Mouse (Mus musculus) midbrain, postnatal 0 days (tissue): Measurements from ENCODE around the gene Ryr2. TPM values are rescaled to one million over a fixed set of nuclear protein-coding genes. Genes with fewer than 3 reads are reported as not detected.

Source experiments
- ATAC-seq: fragments of 200-750 bp; cut with Nextera tagmentation; 2 replicates; pipeline ENCODE4 v1.8.0; 2017; ENCODE audit warnings: moderate number of reproducible peaks, mild to moderate bottlenecking, moderate TSS enrichment, moderate library complexity; ENCODE audit not compliant: low FRiP score
- DNase-seq: peaks from one replicate; pipeline ENCODE4 v3.0.0-alpha.2; 2015; ENCODE audit warnings: low spot score
- H3K27ac ChIP-seq: fragments of 300-500 bp; sonication (generic); 2 replicates; pipeline ENCODE4 v1.5.1; 2014; ENCODE audit warnings: low read depth, mild to moderate bottlenecking, low read length, mixed read lengths
- H3K27me3 ChIP-seq: fragments of 300-500 bp; sonication (generic); 2 replicates; pipeline ENCODE4 v1.6.1; 2014; ENCODE audit warnings: low read length, control low read depth, mixed read lengths; ENCODE audit not compliant: insufficient read depth
- H3K36me3 ChIP-seq: fragments of 300-500 bp; sonication (generic); 2 replicates; pipeline ENCODE4 v1.6.1; 2014; ENCODE audit warnings: low read length, control low read depth, mixed read lengths; ENCODE audit not compliant: insufficient read depth
- H3K4me1 ChIP-seq: fragments of 300-500 bp; sonication (generic); 2 replicates; pipeline ENCODE4 v1.6.1; 2014; ENCODE audit warnings: mild to moderate bottlenecking, control low read depth, antibody characterized with exemption, low read length, mixed read lengths; ENCODE audit not compliant: insufficient read depth
- H3K4me2 ChIP-seq: fragments of 300-500 bp; sonication (generic); 2 replicates; pipeline ENCODE4 v1.6.1; 2014; ENCODE audit warnings: low read depth, mild to moderate bottlenecking, low read length, mixed read lengths; ENCODE audit not compliant: poor library complexity, severe bottlenecking
- H3K4me3 ChIP-seq: fragments of 300-500 bp; sonication (generic); 2 replicates; pipeline ENCODE4 v1.5.1; 2014; ENCODE audit warnings: low read depth, mild to moderate bottlenecking, low read length, moderate library complexity
- H3K9ac ChIP-seq: fragments of 300-500 bp; sonication (generic); replicated peaks from 2 replicates; pipeline ENCODE4 v1.6.1; 2014; ENCODE audit warnings: mild to moderate bottlenecking, low read length, moderate library complexity, mixed read lengths; ENCODE audit not compliant: poor library complexity, severe bottlenecking
- H3K9me3 ChIP-seq: fragments of 300-500 bp; sonication (generic); 2 replicates; pipeline ENCODE4 v1.6.1; 2016; ENCODE audit warnings: low read length, control low read depth
- CTCF ChIP-seq: IDR thresholded peaks from 2 replicates; pipeline ENCODE4 v1.5.1; 2016; ENCODE audit warnings: antibody characterized with exemption, mild to moderate bottlenecking
- WGBS: fragments of 180-500 bp; shearing (Covaris S2); extraction: QIAGEN DNeasy Blood & Tissue Kit; methylation state at CpG from one replicate; pipeline ENCODE4 v1.1.7; 2014; 5-methylcytosine and 5-hydroxymethylcytosine counted together
- polyA plus RNA-seq: library from polyadenylated mRNA; unstranded; fragments of >200 nt; fragmentation: Nextera tagmentation; extraction: Ambion mirVana; gene quantifications from 2 replicates; pipeline ENCODE4 v1.2.1, GENCODE M21; 2015
- total RNA-seq: library from RNA; depleted of rRNA; stranded (reverse); fragments of >200 nt; gene quantifications from 2 replicates; pipeline ENCODE4 v1.2.3, GENCODE M21; 2014

The Ryr2 gene
- total and polyA plus RNA-seq, 2 experiments from 2014 or later = 3.5 to 22.5 TPM

DNA sequence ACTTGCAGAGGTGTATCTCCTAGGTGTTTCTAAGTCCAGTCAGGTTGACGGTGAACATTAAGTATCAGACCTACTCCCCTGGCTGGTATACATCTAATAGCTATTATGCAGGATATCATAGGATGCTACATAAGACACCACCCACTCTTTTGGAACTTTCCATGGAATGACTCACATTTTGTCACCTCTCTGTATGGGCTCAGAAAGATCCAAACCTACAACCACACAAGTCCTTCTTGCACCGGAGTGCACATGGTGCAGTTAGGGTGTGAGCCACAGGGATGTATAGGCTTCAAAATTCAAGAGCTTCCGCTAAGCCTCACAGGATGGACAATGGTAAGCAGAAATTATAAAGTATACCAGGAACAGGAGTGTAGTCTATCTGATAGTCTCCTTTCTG, 52.8 kb downstream of the Ryr2 start:
- Histone ChIP-seq H3K9ac (no peak overlapping the region), H3K4me3 (no peak overlapping the region), H3K27me3 (no peaks in the 10 kb centered on the region), H3K36me3 (no peaks in the 10 kb centered on the region), H3K27ac (no peak overlapping the region), H3K9me3 (no peaks in the 10 kb centered on the region), H3K4me1 (no peaks in the 10 kb centered on the region), H3K4me2 (no peak overlapping the region)
- TF ChIP-seq CTCF = no peak
- ATAC-seq = no peak
- no peak for DNase-seq
- WGBS = 97% methylated on average over 3 of the region's 3 CpGs

GRCm38 (mm10) chr13:12050809-12051208, 55.9 kb downstream of the Ryr2 start:
- TF ChIP-seq CTCF = no peak
- WGBS = 86% methylated on average over 1 of the region's 1 CpGs

GRCm38 (mm10) chr13:12047059-12047458, 59.7 kb downstream of the Ryr2 start:
- H3K4me2 ChIP-seq = no peak overlapping the region
- H3K9me3 ChIP-seq = no peaks in the 10 kb centered on the region
- DNase-seq (no peak), ATAC-seq (no peak)
- no peak for TF ChIP-seq CTCF
- H3K27me3 ChIP-seq = no peaks in the 10 kb centered on the region
- no peaks in the 10 kb centered on the region for H3K4me1 ChIP-seq
- WGBS = 86% methylated on average over 4 of the region's 4 CpGs
- H3K27ac ChIP-seq = no peak overlapping the region
- H3K36me3 ChIP-seq = no peaks in the 10 kb centered on the region
- H3K4me3 ChIP-seq = no peak overlapping the region
- H3K9ac ChIP-seq = no peak overlapping the region

More at GRCm38 (mm10) chr13:12050809-12051208, 55.9 kb downstream of the Ryr2 start:
- ATAC-seq (no peak), DNase-seq (no peak)
- H3K4me3 ChIP-seq = no peak overlapping the region
- no peaks in the 10 kb centered on the region for H3K27me3 ChIP-seq
- no peak overlapping the region for H3K9ac ChIP-seq
- no peaks in the 10 kb centered on the region for H3K36me3 ChIP-seq
- no peaks in the 10 kb centered on the region for H3K9me3 ChIP-seq
- no peak overlapping the region for H3K27ac ChIP-seq
- H3K4me1 ChIP-seq = no peaks in the 10 kb centered on the region
- no peak overlapping the region for H3K4me2 ChIP-seq

- 97% methylated on average over 2 of the region's 2 CpGs for WGBS
- Histone ChIP-seq H3K4me2 (no peak overlapping the region), H3K27me3 (no peaks in the 10 kb centered on the region), H3K9me3 (no peaks in the 10 kb centered on the region), H3K4me3 (no peak overlapping the region), H3K9ac (no peak overlapping the region), H3K4me1 (no peaks in the 10 kb centered on the region), H3K27ac (no peak overlapping the region), H3K36me3 (no peaks in the 10 kb centered on the region)
- ATAC-seq (no peak), DNase-seq (no peak)
- TF ChIP-seq CTCF = no peak
Observed at GRCm38 (mm10) chr13:12044751-12045150, 62.0 kb downstream of the Ryr2 start.

- Histone ChIP-seq H3K27ac (no peak overlapping the region), H3K9me3 (no peaks in the 10 kb centered on the region), H3K9ac (no peak overlapping the region), H3K4me3 (no peak overlapping the region), H3K4me2 (no peak overlapping the region), H3K27me3 (no peaks in the 10 kb centered on the region), H3K36me3 (no peaks in the 10 kb centered on the region), H3K4me1 (no peaks in the 10 kb centered on the region)
- ATAC-seq (no peak), DNase-seq (no peak)
- WGBS = 87% methylated on average over 8 of the region's 8 CpGs
- TF ChIP-seq CTCF = no peak
Observed at GRCm38 (mm10) chr13:12042891-12043491, 63.8 kb downstream of the Ryr2 start.

DNA sequence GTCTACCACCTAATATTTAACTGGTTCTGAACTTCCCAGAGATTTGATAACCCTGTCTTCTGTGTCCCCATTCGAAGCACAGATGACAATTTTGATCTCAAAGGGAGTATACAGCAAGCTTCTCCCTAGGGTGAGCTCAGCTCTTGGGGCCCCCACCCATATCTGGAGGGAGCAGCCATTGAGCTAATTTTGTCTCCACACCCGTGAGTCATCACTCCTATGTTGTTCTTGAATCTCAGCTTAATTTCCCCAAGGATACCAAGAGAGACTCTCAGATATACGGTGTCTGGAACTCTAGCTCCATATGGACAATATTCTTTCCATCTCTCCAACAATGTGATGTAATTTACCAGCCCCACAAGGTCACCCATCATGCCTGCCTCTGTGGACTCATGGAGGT, 66.8 kb downstream of the Ryr2 start:
- Histone ChIP-seq H3K4me3 (no peak overlapping the region), H3K36me3 (no peaks in the 10 kb centered on the region), H3K27me3 (no peaks in the 10 kb centered on the region), H3K9ac (no peak overlapping the region), H3K27ac (no peak overlapping the region), H3K4me2 (no peak overlapping the region), H3K4me1 (no peaks in the 10 kb centered on the region), H3K9me3 (no peaks in the 10 kb centered on the region)
- DNase-seq (no peak), ATAC-seq (no peak)
- WGBS = 84% methylated on average over 3 of the region's 3 CpGs
- TF ChIP-seq CTCF = no peak
